Mouse (Mus musculus): Measurements from ENCODE around the gene Sgtb.
A peak's percentile ranks its signal among the peaks of the same experiment; 100 is the strongest.

Sgtb gene

DNA sequence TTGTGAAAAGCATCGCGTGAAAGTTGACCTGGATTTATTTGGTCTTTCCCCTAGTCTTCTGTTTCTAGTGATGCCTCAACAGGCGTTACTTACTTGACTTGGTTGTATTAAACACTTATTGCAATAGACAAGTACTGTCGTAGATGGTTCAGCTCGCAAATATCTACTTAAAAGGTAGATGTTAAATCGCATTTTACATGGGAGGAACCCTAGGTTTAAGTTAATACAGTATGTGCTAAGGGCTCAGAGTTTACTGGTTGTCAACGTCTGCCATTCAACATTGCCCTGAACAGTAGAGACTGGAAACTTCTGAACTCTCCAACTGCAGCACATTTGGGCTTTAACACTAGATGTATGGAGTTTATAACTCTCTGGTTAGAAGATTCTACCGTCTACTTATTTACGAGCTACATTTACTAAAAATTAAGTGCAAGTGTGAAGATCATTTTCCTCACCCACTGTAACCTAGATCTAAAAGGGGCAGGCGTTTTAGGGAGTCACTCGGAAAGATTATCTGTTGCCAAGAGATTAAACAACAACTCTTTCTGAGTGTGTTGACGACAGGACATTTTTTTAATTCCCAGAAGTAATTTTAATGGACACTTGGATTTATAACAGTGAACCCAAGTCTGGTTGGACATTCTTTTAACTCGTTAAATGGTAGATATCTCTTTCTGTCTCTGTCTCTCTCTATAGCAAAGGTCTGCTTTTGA is 69.8 kb downstream of the Sgtb start:
- DNase-seq (ENCODE audit: low spot score), result peak; percentile 22

DNA sequence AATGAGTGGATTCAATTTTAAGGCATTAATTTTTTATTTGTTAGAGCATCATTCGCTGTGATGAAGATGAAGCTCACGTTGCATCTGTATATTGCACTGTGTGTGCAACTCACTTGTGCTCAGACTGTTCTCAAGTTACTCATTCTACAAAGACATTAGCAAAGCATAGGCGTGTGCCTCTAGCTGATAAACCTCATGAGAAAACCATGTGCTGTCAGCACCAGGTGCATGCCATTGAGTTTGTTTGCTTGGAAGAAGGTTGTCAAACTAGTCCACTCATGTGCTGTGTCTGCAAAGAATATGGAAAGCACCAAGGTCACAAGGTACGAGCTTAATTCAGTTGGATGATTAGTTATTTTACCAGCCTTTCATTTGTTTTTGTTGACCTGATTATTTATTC is 77.8 kb downstream of the Sgtb start:
- no peak for DNase-seq (ENCODE audit: low spot score)
